Mouse (Mus musculus): ENCODE measurements around the gene Rhox2h.

- no peak for TF ChIP-seq CTCF (IDR thresholded peaks at IDR 0.05; ENCODE audit: insufficient read depth, low read depth, low read length)
- no peak for TF ChIP-seq POLR2A (IDR thresholded peaks at IDR 0.05; ENCODE audit: insufficient read depth, low read depth, low read length)
Measured at GRCm38 (mm10) chrX:37683031-37683715, 10.1 kb upstream of the Rhox2h start.
